Mouse (Mus musculus) heart, embryonic 16.5 days (tissue): Measurements from ENCODE around the gene Masp2. TPM values are rescaled to one million over a fixed set of nuclear protein-coding genes. Genes with fewer than 3 reads are reported as not detected.
A peak's percentile ranks its signal among the peaks of the same experiment; 100 is the strongest.

ENCODE experiments used
- ATAC-seq: fragments of 200-750 bp; cut with Nextera tagmentation; replicated peaks from 2 replicates; pipeline ENCODE4 v1.8.0; 2017; ENCODE audit warnings: moderate number of reproducible peaks; ENCODE audit not compliant: insufficient read depth, low FRiP score; ENCODE audit errors: extremely low read depth
- H3K27ac ChIP-seq: fragments of 300-500 bp; sonication (generic); 2 replicates; pipeline ENCODE4 v1.5.1; 2014; ENCODE audit warnings: mild to moderate bottlenecking, low read length, control low read depth, moderate library complexity
- H3K27me3 ChIP-seq: fragments of 300-500 bp; sonication (generic); 2 replicates; pipeline ENCODE4 v1.6.1; 2014; ENCODE audit warnings: low read length, mixed read lengths; ENCODE audit not compliant: control insufficient read depth, insufficient read depth
- H3K36me3 ChIP-seq: fragments of 300-500 bp; sonication (generic); 2 replicates; pipeline ENCODE4 v1.6.1; 2014; ENCODE audit not compliant: control insufficient read depth, insufficient read depth
- H3K4me1 ChIP-seq: fragments of 300-500 bp; sonication (generic); 2 replicates; pipeline ENCODE4 v1.6.1; 2014; ENCODE audit warnings: low read length, mixed read lengths; ENCODE audit not compliant: control insufficient read depth, insufficient read depth
- H3K4me2 ChIP-seq: fragments of 300-500 bp; sonication (generic); 2 replicates; pipeline ENCODE4 v1.6.1; 2014; ENCODE audit warnings: low read depth, mild to moderate bottlenecking, control low read depth, low read length
- H3K4me3 ChIP-seq: fragments of 300-500 bp; sonication (generic); 2 replicates; pipeline ENCODE4 v1.5.1; 2014; ENCODE audit warnings: mild to moderate bottlenecking, control low read depth, low read length
- H3K9ac ChIP-seq: fragments of 300-500 bp; sonication (generic); 2 replicates; pipeline ENCODE4 v1.6.1; 2014; ENCODE audit warnings: low read length, control low read depth
- H3K9me3 ChIP-seq: fragments of 300-500 bp; sonication (generic); replicated peaks from 2 replicates; pipeline ENCODE4 v1.6.1; 2016; ENCODE audit warnings: low read length; ENCODE audit not compliant: control insufficient read depth
- WGBS: fragments of 180-500 bp; shearing (Covaris S2); extraction: QIAGEN DNeasy Blood & Tissue Kit; methylation state at CpG from one replicate; pipeline ENCODE4 v1.1.7; 2014; 5-methylcytosine and 5-hydroxymethylcytosine counted together
- polyA plus RNA-seq: library from polyadenylated mRNA; unstranded; fragments of >200 nt; fragmentation: Nextera tagmentation; extraction: Ambion mirVana; gene quantifications from 2 replicates; pipeline ENCODE4 v1.2.1, GENCODE M21; 2015

The Masp2 gene
- polyA plus RNA-seq, 1 experiment from 2014 or later: 0.45 TPM

DNA sequence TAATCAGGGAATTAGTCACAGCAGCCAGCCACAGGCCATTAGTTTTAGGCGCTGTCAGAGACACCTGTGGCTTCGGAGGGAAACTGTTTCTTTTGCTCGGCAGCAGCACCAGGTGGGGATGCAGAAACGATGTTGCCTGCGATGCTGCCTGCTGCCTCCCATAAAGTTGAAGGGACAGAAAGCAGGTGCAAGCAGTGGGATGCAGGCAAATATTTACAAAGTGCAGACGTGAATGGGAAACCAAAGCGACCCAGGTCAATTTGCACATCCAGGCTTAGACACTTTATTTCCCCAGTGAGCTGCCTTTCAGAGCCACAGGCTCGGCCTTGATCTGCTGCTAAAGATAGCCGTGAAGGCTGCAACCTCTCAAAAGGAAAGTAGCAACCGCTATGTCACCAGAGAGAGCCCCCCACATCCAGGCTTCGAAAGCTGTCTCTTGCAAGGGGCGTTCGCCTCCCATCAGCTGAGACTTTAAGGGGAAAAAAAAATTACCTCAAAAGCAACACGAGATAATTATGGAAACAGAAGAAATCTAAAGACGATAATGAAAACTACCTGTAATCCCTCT lies 54.4 kb downstream of the Masp2 start:
- H3K27ac ChIP-seq: peak overlapping the region; percentile 54

GRCm38 (mm10) chr4:148657776-148658175 lies 55.4 kb downstream of the Masp2 start:
- H3K4me1 ChIP-seq: peaks cover 13% of the 10 kb centered on the region
- peak; percentile 28 for ATAC-seq
- no peaks in the 10 kb centered on the region for H3K27me3 ChIP-seq
- H3K36me3 ChIP-seq: no peaks in the 10 kb centered on the region
- H3K4me2 ChIP-seq: peak overlapping the region; percentile 45
- no peak overlapping the region for H3K4me3 ChIP-seq
- no peaks in the 10 kb centered on the region for H3K9me3 ChIP-seq
- 68% methylated on average over 13 of the region's 13 CpGs for WGBS
- peak overlapping the region; percentile 54; the same call in 1 of the 2 replicates for H3K27ac ChIP-seq
- H3K9ac ChIP-seq: no peak overlapping the region

More for the DNA sequence above, 54.4 kb downstream of the Masp2 start:
- H3K4me2 ChIP-seq: peak overlapping the region; percentile 45
- H3K9me3 ChIP-seq: no peaks in the 10 kb centered on the region
- H3K4me1 ChIP-seq: peaks cover 4% of the 10 kb centered on the region
- WGBS: 23% methylated on average over 15 of the region's 15 CpGs
- no peak for ATAC-seq
- H3K36me3 ChIP-seq: no peaks in the 10 kb centered on the region
- peak overlapping the region; percentile 25; the same call in 1 of the 2 replicates for H3K4me3 ChIP-seq
- no peaks in the 10 kb centered on the region for H3K27me3 ChIP-seq
- peak overlapping the region; percentile 25; the same call in 1 of the 2 replicates for H3K9ac ChIP-seq

- Histone ChIP-seq H3K27me3 (no peaks in the 10 kb centered on the region), H3K27ac (no peak overlapping the region), H3K9ac (no peak overlapping the region), H3K4me3 (no peak overlapping the region), H3K36me3 (no peaks in the 10 kb centered on the region), H3K9me3 (no peaks in the 10 kb centered on the region), H3K4me2 (no peak overlapping the region), H3K4me1 (peaks cover 14% of the 10 kb centered on the region)
- WGBS: 58% methylated on average over 3 of the region's 3 CpGs
- no peak for ATAC-seq
Observed at GRCm38 (mm10) chr4:148660174-148660573, 57.8 kb downstream of the Masp2 start.

DNA sequence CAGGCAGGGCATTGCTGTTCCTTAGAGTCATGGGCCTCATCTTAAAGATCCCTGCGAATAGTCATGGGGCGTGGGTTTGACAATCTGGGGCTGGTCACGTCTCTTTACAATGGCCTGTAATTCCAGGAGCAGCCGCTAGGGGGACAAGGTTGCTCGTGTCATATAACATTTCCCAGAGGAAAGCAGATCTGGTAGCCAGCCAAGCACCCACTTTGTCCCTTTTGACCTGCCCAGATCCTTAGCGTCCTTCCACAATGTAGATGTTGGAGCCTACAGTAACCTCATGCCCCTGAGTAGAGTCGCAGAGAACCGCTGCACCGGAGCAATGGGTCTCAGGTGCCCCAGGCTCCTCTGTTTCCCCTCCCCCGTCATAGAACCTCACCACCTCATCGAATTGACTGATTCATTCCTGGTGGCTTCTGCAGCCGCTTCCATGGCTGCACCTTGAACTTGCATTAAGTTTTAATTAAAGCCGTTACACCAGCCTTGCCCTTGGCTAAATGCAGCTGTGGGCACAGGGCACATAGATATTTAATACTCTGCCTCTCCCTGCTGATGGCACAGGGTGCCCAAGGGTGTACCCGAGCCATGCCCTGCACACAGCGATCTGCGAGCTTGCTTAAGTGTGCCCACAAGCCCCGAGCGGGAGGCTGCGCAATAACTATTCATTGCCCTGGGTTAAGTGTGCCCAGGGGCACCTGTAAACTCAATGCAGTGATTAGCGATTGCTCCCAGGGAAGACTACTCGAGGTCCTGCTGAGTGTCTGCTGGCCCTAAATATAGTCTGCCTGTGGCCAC lies 60.0 kb downstream of the Masp2 start:
- WGBS: 28% methylated on average over 21 of the region's 21 CpGs

DNA sequence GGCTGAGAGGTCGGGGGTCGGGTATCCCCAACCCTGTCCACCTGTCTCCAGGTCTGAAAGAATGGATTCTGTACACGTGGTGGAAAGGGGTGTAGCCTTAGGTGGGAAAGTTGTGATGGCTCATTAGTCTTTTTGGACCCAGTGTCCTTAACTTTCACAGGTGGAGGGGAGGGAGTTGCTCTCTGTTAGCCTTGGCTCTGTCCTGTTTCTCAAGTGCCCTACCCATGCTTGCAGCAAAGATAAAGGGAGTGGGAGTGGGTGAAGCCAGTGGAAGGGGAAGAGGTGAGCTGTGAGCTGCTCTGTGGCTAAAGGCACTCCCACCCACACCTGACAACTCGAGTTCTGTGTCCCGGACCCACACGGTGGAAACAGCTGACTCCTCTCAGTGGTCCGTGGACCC lies 61.0 kb downstream of the Masp2 start:
- ATAC-seq: no peak
- no peak overlapping the region for H3K27ac ChIP-seq
- no peaks in the 10 kb centered on the region for H3K27me3 ChIP-seq
- H3K36me3 ChIP-seq: no peaks in the 10 kb centered on the region
- H3K4me2 ChIP-seq: no peak overlapping the region
- no peaks in the 10 kb centered on the region for H3K9me3 ChIP-seq
- H3K9ac ChIP-seq: no peak overlapping the region
- H3K4me1 ChIP-seq: peaks cover 26% of the 10 kb centered on the region
- 62% methylated on average over 7 of the region's 7 CpGs for WGBS
- H3K4me3 ChIP-seq: no peak overlapping the region

More for the DNA sequence above, 60.0 kb downstream of the Masp2 start:
- H3K4me2 ChIP-seq: peak overlapping the region; percentile 42
- ATAC-seq: peak; percentile 9; the same call in 1 of the 2 replicates
- no peaks in the 10 kb centered on the region for H3K9me3 ChIP-seq
- no peaks in the 10 kb centered on the region for H3K27me3 ChIP-seq
- peaks cover 18% of the 10 kb centered on the region for H3K4me1 ChIP-seq
- peak overlapping the region; percentile 51 for H3K9ac ChIP-seq
- H3K36me3 ChIP-seq: no peaks in the 10 kb centered on the region
- H3K4me3 ChIP-seq: peak overlapping the region; percentile 2; the same call in 1 of the 2 replicates
- H3K27ac ChIP-seq: peak overlapping the region; percentile 4; the same call in 1 of the 2 replicates

GRCm38 (mm10) chr4:148664021-148664420 lies 61.7 kb downstream of the Masp2 start:
- Histone ChIP-seq H3K4me3 (no peak overlapping the region), H3K4me1 (peaks cover 29% of the 10 kb centered on the region), H3K27ac (no peak overlapping the region), H3K9ac (no peak overlapping the region), H3K27me3 (no peaks in the 10 kb centered on the region), H3K9me3 (no peaks in the 10 kb centered on the region), H3K4me2 (no peak overlapping the region), H3K36me3 (no peaks in the 10 kb centered on the region)
- no peak for ATAC-seq
- WGBS: 73% methylated on average over 6 of the region's 6 CpGs

Other genes with a start within 250 kb of the Masp2 start
- gene Ubiad1, start 157.8 kb upstream of the Masp2 start, polyA plus RNA-seq: 24.3 and 25.6 TPM in 2 replicates
- gene Mtor, start 153.9 kb upstream of the Masp2 start, polyA plus RNA-seq: 11.5 and 15.1 TPM in 2 replicates
- 12.5 and 15.0 TPM in 2 replicates for gene Angptl7, start 102.1 kb upstream of the Masp2 start, polyA plus RNA-seq
- gene Exosc10, start 44.1 kb upstream of the Masp2 start, polyA plus RNA-seq: 69.3 and 70.2 TPM in 2 replicates
- 91.9 and 99.5 TPM in 2 replicates for gene Srm, start 11.1 kb upstream of the Masp2 start, polyA plus RNA-seq
- gene Tardbp, start 24.5 kb downstream of the Masp2 start, polyA plus RNA-seq: 171 and 194 TPM in 2 replicates
- gene Gm572, start 40.8 kb downstream of the Masp2 start, polyA plus RNA-seq: 0.11 and 0.41 TPM in 2 replicates
- gene Casz1, start 201.9 kb downstream of the Masp2 start, polyA plus RNA-seq: 22.4 and 25.7 TPM in 2 replicates